Mouse (Mus musculus): Measurements from ENCODE around the gene Plekha7. TPM values are rescaled to one million over a fixed set of nuclear protein-coding genes. Genes with fewer than 3 reads are reported as not detected.

The Plekha7 gene
- polyA plus RNA-seq (2015; fragmentation: Nextera tagmentation; extraction: Ambion mirVana), result 0.83 and 1.6 TPM in 2 replicates

DNA sequence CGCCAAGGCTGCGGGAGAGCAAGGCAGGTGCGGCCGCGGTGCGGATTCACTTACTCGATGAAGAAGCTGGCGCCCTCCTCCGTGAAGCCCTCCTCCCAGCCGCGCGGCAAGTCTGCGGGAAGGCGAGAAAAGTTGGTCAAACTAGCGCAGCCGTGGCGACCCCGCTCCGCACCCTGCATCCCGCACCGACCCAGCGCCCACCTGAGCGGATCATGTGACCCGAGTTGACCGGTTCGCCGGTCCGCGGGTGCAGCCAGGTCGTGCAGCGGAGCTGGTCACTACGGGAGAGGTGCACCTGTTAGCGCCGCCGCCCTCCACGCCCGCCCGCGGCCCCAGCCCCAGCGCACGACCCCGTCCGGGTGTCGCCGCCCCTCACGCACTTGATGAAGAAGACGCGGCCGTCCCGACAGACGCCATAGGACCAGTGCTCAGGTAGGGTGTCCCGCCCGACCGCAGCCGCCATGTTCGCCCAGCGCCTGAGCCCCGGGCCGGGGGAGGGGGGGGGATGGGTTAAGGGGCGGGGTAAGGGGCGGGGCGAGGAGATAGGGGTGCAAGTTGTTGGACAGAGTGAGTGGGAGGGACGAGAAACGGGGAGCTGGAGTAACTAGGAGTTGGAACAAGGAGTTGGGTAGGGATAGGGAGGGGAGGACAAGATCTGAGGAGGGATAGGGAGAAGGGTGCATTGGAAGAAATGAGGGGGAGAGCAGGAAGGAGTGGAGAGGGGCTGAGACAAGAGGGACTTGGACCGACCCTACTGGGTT is at the start of gene Plekha7:
Plekha7 (minus strand) TSS at position 506 of the 761 bp plus-strand sequence.

DNA sequence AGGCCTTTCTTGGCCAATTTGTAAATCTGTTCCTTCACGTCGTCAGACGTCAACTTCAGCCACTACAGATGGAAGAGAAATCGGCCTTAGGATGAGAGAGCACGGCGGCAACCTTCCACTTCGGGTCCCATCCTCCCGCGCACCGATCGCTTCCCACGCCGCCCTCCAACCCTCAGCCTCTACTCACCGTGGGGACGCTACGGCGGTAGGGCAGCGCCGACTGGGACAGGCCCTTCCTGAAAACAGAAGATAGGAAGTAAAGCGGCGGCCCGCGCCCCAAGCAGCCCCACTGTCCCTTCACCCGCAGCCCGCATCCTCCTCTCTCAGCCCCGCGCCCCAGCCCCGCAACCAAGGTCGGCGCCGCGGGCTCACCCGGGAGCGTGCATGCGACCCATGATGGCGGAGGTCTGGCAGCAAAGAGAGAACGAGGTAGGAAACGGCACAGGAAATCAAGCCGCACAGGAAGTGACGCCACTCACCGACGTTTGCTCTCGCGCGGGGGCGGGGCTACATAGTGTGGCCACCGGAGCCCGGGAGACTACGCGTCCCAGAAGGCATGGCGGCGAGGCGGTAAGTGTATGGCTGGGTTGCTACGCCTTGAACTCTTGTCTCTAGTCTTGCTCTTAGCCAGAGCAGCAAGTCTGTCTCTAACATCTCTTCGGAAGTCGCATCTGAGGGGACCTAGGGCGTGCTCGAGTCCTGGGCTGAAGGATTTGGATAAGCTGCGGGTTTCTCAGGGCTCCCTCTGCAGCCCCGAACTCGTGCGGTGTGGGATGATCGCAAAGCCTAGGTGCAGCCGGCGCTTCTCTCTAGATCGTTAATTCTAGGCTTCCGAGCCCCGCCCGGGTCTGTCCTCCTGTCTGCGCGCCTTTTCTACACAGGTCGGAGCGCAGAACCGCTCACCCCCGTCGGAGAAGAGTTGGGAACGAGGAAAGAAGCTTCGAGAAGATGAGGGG is 25.8 kb upstream of the Plekha7 start, which contains the start of gene Rps13:
Rps13 (minus strand) TSS at position 483 of the 956 bp plus-strand sequence.

DNA sequence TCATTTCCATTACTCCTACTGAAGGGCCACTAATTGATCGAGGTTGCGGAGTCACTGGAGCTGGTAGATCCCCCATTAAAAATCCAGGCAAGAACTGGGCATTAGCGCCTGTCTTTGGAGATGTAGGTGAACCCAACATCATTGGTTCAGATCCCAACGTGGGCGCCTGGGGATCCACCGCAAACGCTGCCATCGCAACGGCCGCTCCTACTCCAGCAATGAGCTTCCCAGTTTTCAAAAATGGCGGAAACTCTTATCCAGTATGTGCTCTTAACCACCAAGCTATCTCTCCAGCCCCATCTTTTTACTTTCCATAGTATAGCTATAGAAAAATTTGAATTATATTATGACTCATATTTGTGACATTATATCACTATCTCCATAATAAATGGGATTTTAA is 223.8 kb downstream of the Plekha7 start, which contains the start of gene Gm4353:
Gm4353 (minus strand) TSS at position 270 of the 400 bp plus-strand sequence.

Other genes starting within 250 kb of the Plekha7 start
- gene Gm4353, start 223.7 kb downstream of the Plekha7 start, polyA plus RNA-seq (2015; fragmentation: Nextera tagmentation; extraction: Ambion mirVana), result 0.49 and 0.54 TPM in 2 replicates
- 760 and 773 TPM in 2 replicates for gene Rps13, start 25.8 kb upstream of the Plekha7 start, polyA plus RNA-seq (2015; fragmentation: Nextera tagmentation; extraction: Ambion mirVana)
- 7.7 and 9.1 TPM in 2 replicates for gene Pik3c2a, start 135.1 kb upstream of the Plekha7 start, polyA plus RNA-seq (2015; fragmentation: Nextera tagmentation; extraction: Ambion mirVana)
- gene Nucb2, start 196.0 kb upstream of the Plekha7 start, polyA plus RNA-seq (2015; fragmentation: Nextera tagmentation; extraction: Ambion mirVana), result 13.6 and 14.8 TPM in 2 replicates